Mouse (Mus musculus) heart, embryonic 14.5 days (tissue): ENCODE results near the gene Srrm1. TPM values are rescaled to one million over a fixed set of nuclear protein-coding genes. Genes with fewer than 3 reads are reported as not detected.

Experiments
- ATAC-seq: fragments of 200-750 bp; cut with Nextera tagmentation; 2 replicates; pipeline ENCODE4 v1.8.0; 2017; ENCODE audit warnings: low read depth, moderate TSS enrichment; ENCODE audit not compliant: insufficient number of reproducible peaks, insufficient read depth, low FRiP score
- H3K27ac ChIP-seq, 2 experiments: fragments of 200-500 bp in 1 of 2; fragments of 300-500 bp in 1 of 2; sonication (generic) in 1 of 2; replicated peaks in 1 of 2; 2 replicates each; pipeline ENCODE4 v1.5.1; 2012 to 2014; ENCODE audit warnings: low read depth in 2 of 2, low read length in 2 of 2, control low read depth in 1 of 2, mild to moderate bottlenecking in 1 of 2, mixed read lengths in 1 of 2; ENCODE audit not compliant: control insufficient read depth in 1 of 2, insufficient read depth in 1 of 2
- H3K27me3 ChIP-seq: fragments of 300-500 bp; sonication (generic); 2 replicates; pipeline ENCODE4 v1.6.1; 2014; ENCODE audit warnings: mild to moderate bottlenecking, low read length, control low read depth; ENCODE audit not compliant: control insufficient read depth, insufficient read depth
- H3K36me3 ChIP-seq: fragments of 300-500 bp; sonication (generic); 2 replicates; pipeline ENCODE4 v1.6.1; 2014; ENCODE audit warnings: mild to moderate bottlenecking, control low read depth, low read length, mixed read lengths; ENCODE audit not compliant: control insufficient read depth, insufficient read depth
- H3K4me1 ChIP-seq, 2 experiments: fragments of 200-500 bp in 1 of 2; fragments of 300-500 bp in 1 of 2; sonication (generic) in 1 of 2; 2 replicates each; pipeline ENCODE4 v1.6.1; 2012 to 2014; ENCODE audit warnings: low read length in 2 of 2, control low read depth in 1 of 2, mixed read lengths in 1 of 2; ENCODE audit not compliant: control insufficient read depth in 2 of 2, insufficient read depth in 2 of 2
- H3K4me2 ChIP-seq: fragments of 300-500 bp; sonication (generic); 2 replicates; pipeline ENCODE4 v1.6.1; 2014; ENCODE audit warnings: mild to moderate bottlenecking, low read length
- H3K4me3 ChIP-seq, 2 experiments: fragments of 200-500 bp in 1 of 2; fragments of 300-500 bp in 1 of 2; sonication (generic) in 1 of 2; 2 replicates each; pipeline ENCODE4 v1.5.1; 2012 to 2014; ENCODE audit warnings: low read length in 2 of 2, mild to moderate bottlenecking in 2 of 2, control low read depth in 1 of 2, low read depth in 1 of 2, moderate library complexity in 1 of 2; ENCODE audit not compliant: control insufficient read depth in 1 of 2, insufficient read depth in 1 of 2
- H3K9ac ChIP-seq: fragments of 300-500 bp; sonication (generic); 2 replicates; pipeline ENCODE4 v1.6.1; 2014; ENCODE audit warnings: mild to moderate bottlenecking, low read length
- H3K9me3 ChIP-seq: fragments of 300-500 bp; sonication (generic); 2 replicates; pipeline ENCODE4 v1.6.1; 2016; ENCODE audit warnings: low read length, control low read depth; ENCODE audit not compliant: control insufficient read depth
- WGBS: fragments of 180-500 bp; shearing (Covaris S2); extraction: QIAGEN DNeasy Blood & Tissue Kit; methylation state at CpG from one replicate; pipeline ENCODE4 v1.1.7; 2014; 5-methylcytosine and 5-hydroxymethylcytosine counted together
- polyA plus RNA-seq: library from polyadenylated mRNA; unstranded; fragments of >200 nt; fragmentation: Nextera tagmentation; extraction: Ambion mirVana; gene quantifications from 2 replicates; pipeline ENCODE4 v1.2.1, GENCODE M21; 2014

Srrm1 gene
- polyA plus RNA-seq, 1 experiment from 2014 or later = 120 TPM

GRCm38 (mm10) chr4:135326046-135326445 lies 27.1 kb downstream of the Srrm1 start:
- Histone ChIP-seq H3K4me1 (no peaks in the 10 kb centered on the region), H3K4me2 (no peak overlapping the region), H3K36me3 (peaks cover 99% of the 10 kb centered on the region), H3K9me3 (no peaks in the 10 kb centered on the region), H3K27me3 (no peaks in the 10 kb centered on the region), H3K9ac (no peak overlapping the region), H3K4me3 (no peak overlapping the region), H3K27ac (no peak overlapping the region)
- ATAC-seq = no peak

GRCm38 (mm10) chr4:135323021-135323420 lies 30.1 kb downstream of the Srrm1 start:
- H3K4me1 ChIP-seq = no peaks in the 10 kb centered on the region
- H3K4me2 ChIP-seq = no peak overlapping the region
- no peaks in the 10 kb centered on the region for H3K9me3 ChIP-seq
- no peak overlapping the region for H3K4me3 ChIP-seq
- no peak for ATAC-seq
- 84% methylated on average over 8 of the region's 8 CpGs for WGBS
- H3K27ac ChIP-seq = no peak overlapping the region
- H3K9ac ChIP-seq = no peak overlapping the region
- peaks cover 99% of the 10 kb centered on the region for H3K36me3 ChIP-seq
- H3K27me3 ChIP-seq = no peaks in the 10 kb centered on the region

- no peak overlapping the region for H3K9ac ChIP-seq
- no peak; the same call in 1 of the 2 replicates for ATAC-seq
Observed at GRCm38 (mm10) chr4:135317966-135318365, 35.2 kb downstream of the Srrm1 start.

GRCm38 (mm10) chr4:135317539-135317938 lies 35.6 kb downstream of the Srrm1 start:
- ATAC-seq = no peak
- peaks cover 74% of the 10 kb centered on the region for H3K36me3 ChIP-seq
- peaks cover 4% of the 10 kb centered on the region; the same call in 1 of the 2 replicates for H3K9me3 ChIP-seq
- H3K4me3 ChIP-seq = no peak overlapping the region
- no peak overlapping the region for H3K4me2 ChIP-seq
- H3K27ac ChIP-seq = 0 out of 4 replicates have a peak overlapping the region, but pooled peaks of 1 of the 2 experiments have one; percentile 33
- 70% methylated on average over 4 of the region's 4 CpGs for WGBS
- no peak overlapping the region for H3K9ac ChIP-seq
- no peaks in the 10 kb centered on the region for H3K27me3 ChIP-seq
- H3K4me1 ChIP-seq = peaks cover 20 to 25% of the 10 kb centered on the region in 2 experiments

More at GRCm38 (mm10) chr4:135317966-135318365, 35.2 kb downstream of the Srrm1 start:
- Histone ChIP-seq H3K36me3 (peaks cover 78% of the 10 kb centered on the region), H3K4me3 (no peak overlapping the region), H3K4me1 (peaks cover 15 to 21% of the 10 kb centered on the region in 2 experiments), H3K9me3 (peaks cover 4% of the 10 kb centered on the region; the same call in 1 of the 2 replicates), H3K27me3 (no peaks in the 10 kb centered on the region), H3K27ac (0 out of 4 replicates have a peak overlapping the region, but pooled peaks of 1 of the 2 experiments have one; percentile 33), H3K4me2 (no peak overlapping the region)
- WGBS = 16% methylated on average over 2 of the region's 2 CpGs

- WGBS = 93% methylated on average over 9 of the region's 9 CpGs
- Histone ChIP-seq H3K4me2 (no peak overlapping the region), H3K4me3 (no peak overlapping the region), H3K9ac (no peak overlapping the region), H3K36me3 (peaks cover 51% of the 10 kb centered on the region), H3K9me3 (peaks cover 4% of the 10 kb centered on the region; the same call in 1 of the 2 replicates), H3K27ac (peak overlapping the region in 1 of 2 experiments; percentile 97; a peak in 2 of 4 replicates), H3K27me3 (no peaks in the 10 kb centered on the region), H3K4me1 (peaks cover 25 to 31% of the 10 kb centered on the region in 2 experiments)
- no peak for ATAC-seq
Observed at GRCm38 (mm10) chr4:135315287-135315686, 37.8 kb downstream of the Srrm1 start.

GRCm38 (mm10) chr4:135314419-135314832 lies 38.7 kb downstream of the Srrm1 start:
- peaks cover 4% of the 10 kb centered on the region; the same call in 1 of the 2 replicates for H3K9me3 ChIP-seq
- H3K27me3 ChIP-seq = no peaks in the 10 kb centered on the region
- ATAC-seq = no peak
- peak overlapping the region; percentile 67 for H3K9ac ChIP-seq
- H3K4me2 ChIP-seq = peak overlapping the region; percentile 62
- peaks cover 31 to 38% of the 10 kb centered on the region in 2 experiments for H3K4me1 ChIP-seq
- H3K36me3 ChIP-seq = peaks cover 42% of the 10 kb centered on the region
- WGBS = 17% methylated on average over 11 of the region's 11 CpGs
- H3K4me3 ChIP-seq = peak overlapping the region in 1 of 2 experiments; percentile 14; a peak in 1 of 4 replicates
- peak overlapping the region; percentile 95 to 97 for H3K27ac ChIP-seq

GRCm38 (mm10) chr4:135313761-135314241 lies 39.3 kb downstream of the Srrm1 start:
- no peaks in the 10 kb centered on the region for H3K27me3 ChIP-seq
- H3K9me3 ChIP-seq = peaks cover 4% of the 10 kb centered on the region; the same call in 1 of the 2 replicates
- peak overlapping the region; percentile 62 for H3K4me2 ChIP-seq
- peak overlapping the region; percentile 11 to 14 for H3K4me3 ChIP-seq
- peaks cover 37 to 44% of the 10 kb centered on the region in 2 experiments for H3K4me1 ChIP-seq
- no peak for ATAC-seq
- peak overlapping the region; percentile 95 to 97 for H3K27ac ChIP-seq
- H3K9ac ChIP-seq = peak overlapping the region; percentile 67
- peaks cover 36% of the 10 kb centered on the region for H3K36me3 ChIP-seq
- WGBS = 31% methylated on average over 9 of the region's 9 CpGs
